Mouse (Mus musculus): ENCODE measurements around the gene Cfl1. TPM values are rescaled to one million over a fixed set of nuclear protein-coding genes. Genes with fewer than 3 reads are reported as not detected.

Cfl1 gene
- polyA plus RNA-seq, 1 experiment from 2014 or later: 2,358 TPM

DNA sequence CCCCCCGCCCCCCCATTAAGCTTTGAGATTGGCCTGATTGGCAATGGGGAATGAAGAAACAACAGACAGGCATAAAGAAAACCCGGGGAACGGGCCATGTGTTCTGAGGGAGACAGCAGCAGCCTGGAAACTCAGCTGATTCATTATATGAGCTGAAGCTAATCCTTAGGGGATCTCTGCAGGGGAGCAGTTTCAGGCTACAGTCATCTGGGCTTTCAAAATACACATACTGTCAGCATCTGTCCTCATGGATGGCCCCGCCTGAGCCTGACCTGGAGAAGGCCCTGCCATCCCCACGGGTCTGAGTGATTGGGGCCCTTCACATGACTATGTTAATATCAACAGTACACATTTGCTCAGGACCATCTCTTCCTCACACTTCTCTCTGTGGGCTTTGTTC lies 18.4 kb upstream of the Cfl1 start:
- Histone ChIP-seq H3K4me2 (no peak overlapping the region), H3K27me3 (replicated peaks) (no peaks in the 10 kb centered on the region), H3K4me1 (peaks cover 23% of the 10 kb centered on the region), H3K9ac (no peak overlapping the region), H3K9me3 (no peaks in the 10 kb centered on the region), H3K27ac (no peak overlapping the region), H3K4me3 (replicated peaks) (no peak overlapping the region), H3K36me3 (peaks cover 3% of the 10 kb centered on the region)
- no peak for ATAC-seq (ENCODE audit: insufficient read depth, low FRiP score, low read depth)
- 48% methylated on average over 5 of the region's 5 CpGs for WGBS

DNA sequence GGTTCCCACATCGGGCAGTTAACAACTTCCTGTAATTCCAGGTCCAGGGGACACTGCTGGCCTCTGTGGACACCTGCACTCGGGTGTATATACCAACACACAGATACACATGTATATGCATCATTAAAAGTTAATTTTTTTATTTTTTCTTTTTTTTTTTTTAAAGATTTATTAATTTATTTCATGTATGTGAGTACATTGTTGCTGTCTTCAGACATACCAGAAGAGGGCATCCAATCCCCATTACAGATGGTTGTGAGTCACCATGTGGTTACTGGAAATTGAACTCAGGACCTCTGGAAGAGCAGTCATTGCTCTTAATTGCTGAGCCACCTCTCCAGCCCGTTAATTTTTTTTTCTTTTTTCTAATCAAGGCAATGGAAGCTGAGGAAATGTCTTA lies 17.4 kb upstream of the Cfl1 start:
- Histone ChIP-seq H3K9ac (no peak overlapping the region), H3K36me3 (no peaks in the 10 kb centered on the region; the same call in 1 of the 2 replicates), H3K4me3 (replicated peaks) (no peak overlapping the region), H3K27me3 (replicated peaks) (no peaks in the 10 kb centered on the region), H3K4me2 (no peak overlapping the region), H3K27ac (no peak overlapping the region), H3K4me1 (peaks cover 23% of the 10 kb centered on the region), H3K9me3 (no peaks in the 10 kb centered on the region)
- WGBS: 79% methylated on average over 3 of the region's 3 CpGs
- no peak for ATAC-seq (ENCODE audit: insufficient read depth, low FRiP score, low read depth)

GRCm38 (mm10) chr19:5473720-5474119 lies 16.5 kb upstream of the Cfl1 start, which contains the start of gene Efemp2:
TSS of gene Efemp2 (plus strand) at chr19:5473954.
- H3K36me3 ChIP-seq: no peaks in the 10 kb centered on the region; the same call in 1 of the 2 replicates
- H3K4me1 ChIP-seq: peaks cover 23% of the 10 kb centered on the region
- H3K4me3 ChIP-seq (replicated peaks): peak within 1 kb of the TSS; percentile 60
- H3K9ac ChIP-seq: peak within 1 kb of the TSS; percentile 53
- H3K27ac ChIP-seq: peak within 1 kb of the TSS; percentile 84
- no peaks in the 10 kb centered on the region for H3K27me3 ChIP-seq (replicated peaks)
- no peaks in the 10 kb centered on the region for H3K9me3 ChIP-seq
- H3K4me2 ChIP-seq: peak within 1 kb of the TSS; percentile 95
- peak; percentile 67 for ATAC-seq (ENCODE audit: insufficient read depth, low FRiP score, low read depth)
- 2% methylated on average over 22 of the region's 22 CpGs for WGBS

DNA sequence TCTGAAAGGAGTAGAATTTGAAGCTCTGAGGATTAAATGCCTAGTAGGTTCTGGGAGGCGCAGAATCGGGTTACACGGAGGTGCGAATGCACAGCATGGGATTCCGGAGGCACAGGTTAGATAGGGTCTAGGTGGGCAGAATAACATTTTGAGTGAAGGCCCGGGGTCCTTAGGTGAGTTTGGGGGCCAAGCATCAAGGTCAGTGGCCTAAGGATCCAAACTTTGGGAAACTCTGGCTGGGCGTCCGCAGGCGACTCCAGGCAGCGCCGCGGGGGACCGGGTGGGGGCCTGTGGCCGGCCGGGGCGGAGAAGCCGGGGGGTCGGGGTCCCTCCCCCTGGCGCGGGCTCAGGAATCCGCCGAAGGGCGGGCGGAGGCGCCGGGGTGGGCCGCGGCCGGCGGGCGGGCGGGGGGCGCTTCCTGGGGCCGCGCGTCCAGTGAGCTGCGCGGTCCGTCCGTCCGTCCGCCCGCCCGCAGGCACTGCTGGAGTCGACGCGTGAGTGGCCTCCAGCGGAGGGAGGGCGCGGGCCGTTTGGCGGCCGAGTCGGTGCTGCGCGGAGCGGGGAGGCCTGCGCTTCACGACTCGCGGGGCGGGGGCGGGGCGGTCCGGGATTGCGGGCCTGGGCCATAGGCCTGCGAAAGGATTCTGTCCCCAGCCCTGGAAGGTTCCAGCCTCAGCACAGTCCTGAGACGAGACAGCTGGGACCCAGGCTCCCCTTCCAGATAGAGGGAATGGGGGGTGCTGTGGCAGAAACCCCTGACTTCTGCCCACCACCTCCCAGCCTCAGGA lies 15.8 kb upstream of the Cfl1 start:
- H3K4me2 ChIP-seq: peak overlapping the region; percentile 95
- H3K27ac ChIP-seq: peak overlapping the region; percentile 84
- H3K9me3 ChIP-seq: no peaks in the 10 kb centered on the region
- H3K9ac ChIP-seq: peak overlapping the region; percentile 53
- H3K36me3 ChIP-seq: no peaks in the 10 kb centered on the region; the same call in none of the 2 replicates
- peaks cover 23% of the 10 kb centered on the region for H3K4me1 ChIP-seq
- peak; percentile 75 for ATAC-seq (ENCODE audit: insufficient read depth, low FRiP score, low read depth)
- H3K4me3 ChIP-seq (replicated peaks): peak overlapping the region; percentile 60
- no peaks in the 10 kb centered on the region for H3K27me3 ChIP-seq (replicated peaks)
- under 1% methylated on average over 46 of the region's 68 CpGs for WGBS

DNA sequence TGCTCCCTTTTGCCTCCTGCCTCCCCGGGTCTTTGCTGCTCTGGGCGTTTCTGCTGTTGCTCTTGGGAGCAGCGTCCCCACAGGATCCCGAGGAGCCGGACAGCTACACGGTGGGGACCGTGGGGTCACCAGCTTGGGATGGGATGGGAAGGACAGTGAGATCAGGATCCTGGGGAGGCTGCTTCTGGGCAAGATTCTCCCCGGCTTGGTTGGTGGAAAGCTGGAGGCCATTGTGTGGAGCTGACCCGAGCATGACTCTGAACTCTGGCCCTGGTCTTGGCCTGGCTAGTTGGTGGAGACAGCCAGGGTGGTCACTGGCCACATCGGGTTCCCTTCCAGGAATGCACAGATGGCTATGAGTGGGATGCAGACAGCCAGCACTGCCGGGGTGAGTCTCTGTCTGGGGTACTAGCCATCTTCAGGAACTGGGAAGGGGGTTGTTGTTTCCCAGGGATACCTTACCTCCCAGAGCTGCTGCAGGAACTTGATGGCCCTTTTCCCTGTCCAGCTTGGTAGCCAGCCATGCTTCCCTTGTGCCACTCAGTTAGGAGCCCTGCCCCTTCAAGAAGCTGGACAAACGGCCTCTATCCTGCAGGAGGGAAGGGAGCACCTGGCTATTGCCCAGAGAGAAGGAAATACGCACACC lies 15.1 kb upstream of the Cfl1 start:
- Histone ChIP-seq H3K9ac (peak overlapping the region; percentile 53), H3K4me1 (peaks cover 23% of the 10 kb centered on the region), H3K27me3 (replicated peaks) (no peaks in the 10 kb centered on the region), H3K27ac (peak overlapping the region; percentile 84), H3K4me3 (replicated peaks) (peak overlapping the region; percentile 60), H3K9me3 (no peaks in the 10 kb centered on the region), H3K36me3 (peaks cover 6% of the 10 kb centered on the region), H3K4me2 (peak overlapping the region; percentile 95)
- no peak; the same call in 1 of the 2 replicates for ATAC-seq (ENCODE audit: insufficient read depth, low FRiP score, low read depth)
- 19% methylated on average over 13 of the region's 13 CpGs for WGBS

DNA sequence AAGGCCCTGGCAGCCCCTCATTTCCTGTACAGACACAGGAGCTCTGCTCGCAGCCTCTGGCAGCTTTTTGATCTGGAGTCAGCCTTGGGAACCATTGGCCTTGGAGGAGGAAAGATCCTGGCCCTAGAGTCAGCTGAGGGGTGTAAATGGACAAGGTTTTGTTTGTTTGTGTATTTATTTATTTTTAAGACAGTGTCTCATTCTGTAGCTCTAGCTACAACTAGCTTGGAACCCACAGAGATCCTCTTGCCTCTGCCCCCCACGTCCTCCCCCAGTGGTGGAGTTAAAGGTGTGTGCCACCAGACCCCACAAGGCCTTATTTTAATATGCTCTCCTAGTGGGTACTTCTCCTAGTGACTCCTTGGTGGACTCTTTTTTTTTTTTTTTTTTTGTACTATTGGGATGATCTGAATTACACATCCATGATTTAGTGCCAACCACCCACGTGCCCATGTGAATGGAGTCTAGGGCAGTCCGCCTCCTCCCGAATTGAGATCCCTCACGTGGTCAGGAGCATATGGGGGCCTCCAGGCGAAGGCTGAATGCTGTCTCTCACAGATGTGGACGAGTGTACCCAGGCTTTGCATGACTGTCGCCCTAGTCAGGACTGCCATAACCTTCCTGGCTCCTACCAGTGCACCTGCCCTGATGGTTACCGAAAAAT lies 13.1 kb upstream of the Cfl1 start:
- H3K27me3 ChIP-seq (replicated peaks): no peaks in the 10 kb centered on the region
- no peak for ATAC-seq (ENCODE audit: insufficient read depth, low FRiP score, low read depth)
- H3K27ac ChIP-seq: no peak overlapping the region
- no peak overlapping the region for H3K4me2 ChIP-seq
- peaks cover 23% of the 10 kb centered on the region for H3K4me1 ChIP-seq
- 82% methylated on average over 10 of the region's 10 CpGs for WGBS
- no peak overlapping the region for H3K9ac ChIP-seq
- H3K36me3 ChIP-seq: peaks cover 19% of the 10 kb centered on the region
- H3K4me3 ChIP-seq (replicated peaks): no peak overlapping the region
- H3K9me3 ChIP-seq: no peaks in the 10 kb centered on the region

DNA sequence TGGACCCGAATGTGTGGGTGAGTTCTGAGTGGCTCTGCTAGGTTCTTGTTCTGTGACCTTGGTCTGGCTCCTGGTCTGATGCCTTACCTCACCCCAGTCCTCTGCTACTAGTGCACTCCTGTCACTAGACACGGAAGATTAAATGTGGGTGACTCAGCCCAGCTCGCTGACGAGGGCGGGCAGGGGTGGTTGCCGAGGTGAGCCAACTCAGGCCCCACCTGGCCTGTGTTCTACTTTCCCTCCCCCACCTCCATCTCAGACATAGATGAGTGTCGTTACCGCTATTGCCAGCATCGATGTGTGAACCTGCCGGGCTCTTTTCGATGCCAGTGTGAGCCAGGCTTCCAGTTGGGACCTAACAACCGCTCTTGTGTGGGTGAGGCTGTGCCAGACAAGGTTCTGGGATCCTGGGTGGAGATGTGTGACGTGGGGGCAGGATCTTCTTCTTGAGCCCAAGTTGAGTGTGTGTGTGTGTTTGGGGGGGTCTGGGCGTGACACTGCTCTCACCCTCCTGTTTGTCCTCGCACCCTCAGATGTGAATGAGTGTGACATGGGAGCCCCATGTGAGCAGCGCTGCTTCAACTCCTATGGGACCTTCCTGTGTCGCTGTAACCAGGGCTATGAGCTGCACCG lies 12.5 kb upstream of the Cfl1 start:
- peaks cover 23% of the 10 kb centered on the region for H3K4me1 ChIP-seq
- H3K36me3 ChIP-seq: peaks cover 22% of the 10 kb centered on the region
- H3K9ac ChIP-seq: no peak overlapping the region
- no peaks in the 10 kb centered on the region for H3K27me3 ChIP-seq (replicated peaks)
- no peak overlapping the region for H3K27ac ChIP-seq
- no peak overlapping the region for H3K4me2 ChIP-seq
- H3K4me3 ChIP-seq (replicated peaks): no peak overlapping the region
- no peaks in the 10 kb centered on the region for H3K9me3 ChIP-seq
- ATAC-seq (ENCODE audit: insufficient read depth, low FRiP score, low read depth): no peak
- WGBS: 80% methylated on average over 18 of the region's 18 CpGs

DNA sequence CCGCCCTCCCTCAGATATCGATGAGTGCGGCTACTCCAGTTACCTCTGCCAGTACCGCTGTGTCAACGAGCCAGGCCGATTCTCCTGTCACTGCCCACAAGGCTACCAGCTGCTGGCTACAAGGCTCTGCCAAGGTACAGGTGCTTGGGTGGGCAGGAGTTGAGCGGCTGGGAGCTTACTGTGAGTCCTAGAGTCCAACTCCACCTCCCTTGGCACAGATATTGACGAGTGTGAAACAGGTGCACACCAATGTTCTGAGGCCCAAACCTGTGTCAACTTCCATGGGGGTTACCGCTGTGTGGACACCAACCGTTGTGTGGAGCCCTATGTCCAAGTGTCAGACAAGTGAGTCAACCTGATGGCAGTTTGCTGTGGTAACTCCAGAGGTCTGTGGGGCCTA lies 10.2 kb upstream of the Cfl1 start:
- peaks cover 11% of the 10 kb centered on the region for H3K4me1 ChIP-seq
- H3K36me3 ChIP-seq: peaks cover 31% of the 10 kb centered on the region
- H3K9me3 ChIP-seq: no peaks in the 10 kb centered on the region
- no peaks in the 10 kb centered on the region for H3K27me3 ChIP-seq (replicated peaks)
- H3K4me3 ChIP-seq (replicated peaks): no peak overlapping the region
- WGBS: 83% methylated on average over 10 of the region's 10 CpGs
- no peak for ATAC-seq (ENCODE audit: insufficient read depth, low FRiP score, low read depth)
- no peak overlapping the region for H3K27ac ChIP-seq
- no peak overlapping the region for H3K4me2 ChIP-seq
- H3K9ac ChIP-seq: no peak overlapping the region

DNA sequence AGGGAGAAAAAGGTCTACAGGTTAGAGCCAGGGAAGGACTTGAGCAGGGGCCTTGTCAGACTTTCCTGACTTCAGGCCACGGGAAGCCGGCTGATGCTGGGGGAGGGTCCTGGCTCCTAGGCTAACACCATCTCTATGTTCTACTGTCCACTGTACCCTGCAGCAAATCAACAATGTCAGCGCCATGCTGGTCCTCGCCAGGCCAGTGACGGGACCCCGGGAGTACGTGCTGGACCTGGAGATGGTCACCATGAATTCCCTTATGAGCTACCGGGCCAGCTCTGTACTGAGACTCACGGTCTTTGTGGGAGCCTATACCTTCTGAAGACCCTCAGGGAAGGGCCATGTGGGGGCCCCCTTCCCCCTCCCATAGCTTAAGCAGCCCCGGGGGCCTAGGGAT lies 8.9 kb upstream of the Cfl1 start:
- Histone ChIP-seq H3K4me3 (replicated peaks) (no peak overlapping the region), H3K4me1 (peaks cover 4% of the 10 kb centered on the region; the same call in 1 of the 2 replicates), H3K4me2 (no peak overlapping the region), H3K9me3 (no peaks in the 10 kb centered on the region), H3K27ac (no peak overlapping the region), H3K27me3 (replicated peaks) (no peaks in the 10 kb centered on the region), H3K36me3 (peaks cover 43% of the 10 kb centered on the region), H3K9ac (no peak overlapping the region)
- WGBS: 86% methylated on average over 10 of the region's 10 CpGs
- ATAC-seq (ENCODE audit: insufficient read depth, low FRiP score, low read depth): no peak

GRCm38 (mm10) chr19:5483386-5484359 lies 6.6 kb upstream of the Cfl1 start:
- no peaks in the 10 kb centered on the region for H3K9me3 ChIP-seq
- H3K4me3 ChIP-seq (replicated peaks): no peak overlapping the region
- H3K9ac ChIP-seq: no peak overlapping the region
- H3K36me3 ChIP-seq: peaks cover 45% of the 10 kb centered on the region
- H3K27ac ChIP-seq: no peak overlapping the region
- H3K27me3 ChIP-seq (replicated peaks): no peaks in the 10 kb centered on the region
- no peak overlapping the region for H3K4me2 ChIP-seq
- 89% methylated on average over 19 of the region's 19 CpGs for WGBS
- ATAC-seq (ENCODE audit: insufficient read depth, low FRiP score, low read depth): no peak
- peaks cover 19% of the 10 kb centered on the region for H3K4me1 ChIP-seq

DNA sequence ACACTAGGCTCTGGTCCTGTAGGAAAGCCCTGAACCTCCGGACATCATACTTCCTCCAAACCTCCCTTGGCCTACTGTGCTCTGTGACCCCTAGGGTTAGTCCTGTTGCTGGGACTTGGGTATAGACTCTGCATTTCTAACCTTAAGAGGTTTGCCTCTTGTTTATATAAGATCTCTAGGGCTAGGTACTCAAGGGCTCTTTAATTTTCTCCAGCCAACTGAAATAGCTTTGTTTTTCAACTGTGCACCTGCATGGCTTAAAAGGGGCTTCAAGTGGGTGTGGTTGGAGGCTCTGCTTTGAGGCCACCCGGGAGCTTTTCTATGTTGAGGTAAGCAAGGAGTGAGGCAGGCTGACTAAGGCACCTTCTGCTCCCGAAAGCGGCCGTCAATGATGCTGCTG lies 5.8 kb upstream of the Cfl1 start:
- 90% methylated on average over 5 of the region's 5 CpGs for whole genome bisulfite sequencing
- ATAC-seq (ENCODE audit: insufficient read depth, low FRiP score, low read depth): no peak

More for the DNA sequence above, 5.8 kb upstream of the Cfl1 start:
- peaks cover 22% of the 10 kb centered on the region for H3K4me1 ChIP-seq
- H3K27me3 ChIP-seq (replicated peaks): no peaks in the 10 kb centered on the region
- no peak overlapping the region for H3K4me3 ChIP-seq (replicated peaks)
- no peak overlapping the region for H3K9ac ChIP-seq
- H3K27ac ChIP-seq: no peak overlapping the region
- no peak overlapping the region for H3K4me2 ChIP-seq
- no peaks in the 10 kb centered on the region for H3K9me3 ChIP-seq
- H3K36me3 ChIP-seq: peaks cover 45% of the 10 kb centered on the region

Data from stomach, embryonic 15.5 days (tissue).